In the genomic region with DNA sequence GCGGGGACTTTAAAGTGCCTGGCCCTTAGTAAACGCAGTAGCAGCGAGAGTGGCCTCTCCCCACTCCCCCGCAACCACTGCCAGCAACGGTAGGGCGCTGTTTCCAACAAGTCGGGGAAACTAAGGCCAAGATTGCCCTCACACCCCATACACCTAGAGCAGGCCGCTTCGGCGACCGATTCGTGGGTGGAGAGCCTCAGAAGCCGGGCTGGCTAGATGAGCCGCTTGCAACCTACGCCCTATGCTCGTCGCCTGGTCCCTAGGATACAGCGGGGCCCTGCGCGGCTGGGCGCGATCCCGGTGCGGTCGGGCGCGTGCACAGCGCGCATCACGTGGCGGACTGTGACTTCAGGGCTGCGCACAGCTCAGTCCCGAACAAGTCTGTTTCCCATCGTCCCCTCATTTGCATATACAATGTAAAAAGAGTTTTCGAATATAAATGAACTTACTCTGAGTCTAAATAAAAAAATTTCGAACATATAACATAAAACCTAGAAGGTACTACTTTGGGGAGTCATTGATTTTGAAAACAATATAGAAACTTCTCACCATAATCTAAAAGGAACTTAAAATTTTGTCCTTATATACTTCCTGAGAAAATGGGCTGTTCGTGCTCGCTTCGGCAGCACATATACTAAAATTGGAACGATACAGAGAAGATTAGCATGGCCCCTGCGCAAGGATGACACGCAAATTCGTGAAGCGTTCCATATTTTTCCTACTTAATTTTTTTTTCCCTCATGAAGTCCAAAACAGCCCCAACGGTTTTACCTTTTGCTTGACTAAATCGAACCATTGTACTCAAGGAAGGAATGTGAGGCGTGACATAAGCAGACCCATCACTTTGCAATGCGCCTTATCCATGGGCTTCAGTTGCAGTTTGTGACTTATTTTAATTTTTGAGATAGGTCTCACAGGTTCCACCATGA, we compare ENCODE assay signal across 8 mouse cellular contexts. TPM values are rescaled to one million over a fixed set of nuclear protein-coding genes. Genes with fewer than 3 reads are reported as not detected.
A peak's percentile ranks its signal among the peaks of the same experiment; 100 is the strongest.
DNase-seq lines count a peak whose midpoint lies in the region; ATAC-seq and TF ChIP-seq lines count a peak whose summit lies in the region.

No protein-coding gene starts in this region.

- intact Hi-C loops in gastrocnemius, adult 2 months (cut with DNase I): loop anchor here (5.0 kb wide), 1 partner anchor 264 kb away; a partner anchor contains a TSS
- intact Hi-C loops in left cerebral cortex, adult 2 months (cut with DNase I): loop anchor here (5.0 kb wide), 2 partner anchors 244 to 624 kb away; a partner anchor contains a TSS

- peaks cover 36% of the 10 kb centered on the region for H3K27me3 ChIP-seq in hindbrain, postnatal 0 days (ENCODE audit: insufficient read depth, low read length)

- H3K4me3 ChIP-seq in gastrocnemius, adult 2 months: peak overlapping the region; percentile 80
- H3K4me3 ChIP-seq in hindbrain, postnatal 0 days (ENCODE audit: low read length): peak overlapping the region; percentile 63
- H3K4me3 ChIP-seq in left cerebral cortex, adult 2 months: peak overlapping the region; percentile 81
- H3K4me3 ChIP-seq in macrophage (ENCODE audit: inconsistent target): peak overlapping the region; percentile 48

- peak; percentile 97 for DNase-seq in T-cell, adult 2 months (ENCODE audit: low spot score)
- DNase-seq in cerebellum, postnatal 25 days: peak; percentile 97
- DNase-seq in gastrocnemius, adult 2 months: peak; percentile 97
- DNase-seq in hindbrain, postnatal 0 days (ENCODE audit: low spot score): peak; percentile 96
- DNase-seq in left cerebral cortex, adult 2 months (ENCODE audit: extremely low spot score in 1 of 2, low spot score in 2 of 2): peak; percentile 96
- peak; percentile 86 for DNase-seq in retina, postnatal 7 days (ENCODE audit: low read depth, low spot score)
- DNase-seq in urinary bladder, adult 18-20 months (ENCODE audit: low spot score in 2 of 2): peak; percentile 91 to 93

- peak; percentile 98 for ATAC-seq in hindbrain, postnatal 0 days

- H3K27ac ChIP-seq in gastrocnemius, adult 2 months: peak overlapping the region; percentile 97
- peak overlapping the region; percentile 90 for H3K27ac ChIP-seq in hindbrain, postnatal 0 days
- H3K27ac ChIP-seq in left cerebral cortex, adult 2 months: peak overlapping the region; percentile 94
- peak overlapping the region; percentile 54 for H3K27ac ChIP-seq in macrophage

- no peaks in the 10 kb centered on the region for H3K9me3 ChIP-seq in hindbrain, postnatal 0 days (ENCODE audit: low read length)

- peak overlapping the region; percentile 65 for H3K9ac ChIP-seq in hindbrain, postnatal 0 days (replicated peaks; ENCODE audit: low read length)

- no peaks in the 10 kb centered on the region for H3K79me2 ChIP-seq in macrophage (ENCODE audit: inconsistent target)

- WGBS in hindbrain, postnatal 0 days: 2% methylated on average over 48 of the region's 48 CpGs
- WGBS in macrophage (ENCODE audit: missing documents): under 1% methylated on average over 48 of the region's 48 CpGs

- TF ChIP-seq CTCF in gastrocnemius, adult 2 months (IDR thresholded peaks at IDR 0.05): no peak
- 0 out of 2 replicates have a peak, but pooled peaks have one; percentile 4 for TF ChIP-seq CTCF in hindbrain, postnatal 0 days (IDR thresholded peaks at IDR 0.05; ENCODE audit: low read depth)
- no peak for TF ChIP-seq CTCF in left cerebral cortex, adult 2 months (IDR thresholded peaks at IDR 0.05)

- peaks cover 12% of the 10 kb centered on the region; the same call in 1 of the 2 replicates for H3K4me1 ChIP-seq in hindbrain, postnatal 0 days (ENCODE audit: insufficient read depth, low read length)

- no peaks in the 10 kb centered on the region for H3K36me3 ChIP-seq in hindbrain, postnatal 0 days (ENCODE audit: insufficient read depth, low read length)
- no peaks in the 10 kb centered on the region for H3K36me3 ChIP-seq in macrophage (ENCODE audit: inconsistent target)

- H3K4me2 ChIP-seq in hindbrain, postnatal 0 days (ENCODE audit: low read depth, low read length): peak overlapping the region; percentile 87

RNA-seq across cellular contexts. Expression of a gene that starts 15.8 kb away (rescaled TPM):
- under 1 TPM in 1 of 2 experiments, not detected in 1; 0.10 TPM for total RNA-seq in gastrocnemius, adult 2 months (2021)
- 36.3 and 38.5 TPM in 2 replicates for total RNA-seq in hindbrain, postnatal 0 days (2014; rRNA removed)
- 9.2 TPM in 2 replicates for polyA plus RNA-seq in hindbrain, postnatal 0 days (2015; fragmentation: Nextera tagmentation; extraction: Ambion mirVana)
- total RNA-seq in left cerebral cortex, adult 2 months (2021): under 1 TPM; 0.28 to 0.29 TPM
- under 1 TPM in 1 of 26 experiments, not detected in 25; 0.17 TPM for total RNA-seq in macrophage (2018; cell fraction: chromatin; rRNA removed)
- under 1 TPM in 1 of 26 experiments, not detected in 25; 0.05 TPM for total RNA-seq in macrophage (2018; cell fraction: cytosol; rRNA removed)
- under 1 TPM in 2 of 26 experiments, not detected in 24; 0.10 to 0.24 TPM for total RNA-seq in macrophage (2018; cell fraction: nucleus; rRNA removed)
- 0.04 TPM in 1 of 3 replicates, not detected in the others for polyA plus RNA-seq in macrophage (2018)

Comparison
In these comparisons a context has a peak if more than half of its experiments do, and no peak if none do; other contexts are left out.
1. Peak in every context shown above with its lines: DNase-seq, ATAC-seq, H3K4me3 ChIP-seq and H3K27ac ChIP-seq.
2. RNA of a gene that starts 15.8 kb away (total RNA-seq): 36.3 to 38.5 TPM in hindbrain, postnatal 0 days; 0.28 to 0.29 TPM in left cerebral cortex, adult 2 months and 0.10 TPM in gastrocnemius, adult 2 months; every median in the first group is over 10 times any median in the second.